Mouse (Mus musculus) hindbrain, embryonic 10.5 days (tissue): ENCODE results near the gene Prokr2. TPM values are rescaled to one million over a fixed set of nuclear protein-coding genes. Genes with fewer than 3 reads are reported as not detected.
"Not testable (repeated sequence)": the region's sequence is repeated elsewhere in the genome, so short reads cannot be mapped to it uniquely, and the experiment has no call there.

Experiments
- DNase-seq: peaks from one replicate; pipeline ENCODE4 v3.0.0-alpha.2; 2017; ENCODE audit warnings: low spot score
- H3K27ac ChIP-seq: fragments of 300-500 bp; sonication (generic); 2 replicates; pipeline ENCODE4 v1.5.1; 2016; ENCODE audit warnings: mild to moderate bottlenecking, moderate library complexity
- H3K27me3 ChIP-seq: fragments of 300-500 bp; sonication (generic); 2 replicates; pipeline ENCODE4 v1.6.1; 2016; ENCODE audit warnings: mild to moderate bottlenecking; ENCODE audit not compliant: poor library complexity, insufficient read depth, severe bottlenecking
- H3K36me3 ChIP-seq: fragments of 300-500 bp; sonication (generic); 2 replicates; pipeline ENCODE4 v1.6.1; 2016; ENCODE audit warnings: mild to moderate bottlenecking, moderate library complexity
- H3K4me1 ChIP-seq: fragments of 300-500 bp; sonication (generic); replicated peaks from 2 replicates; pipeline ENCODE4 v1.6.1; 2016; ENCODE audit warnings: mild to moderate bottlenecking
- H3K4me3 ChIP-seq: fragments of 300-500 bp; sonication (generic); 2 replicates; pipeline ENCODE4 v1.5.1; 2016; ENCODE audit warnings: mild to moderate bottlenecking, moderate library complexity
- H3K9me3 ChIP-seq: fragments of 300-500 bp; sonication (generic); 2 replicates; pipeline ENCODE4 v1.6.1; 2016; ENCODE audit warnings: mild to moderate bottlenecking, moderate library complexity
- WGBS: fragments of 180-500 bp; shearing (Covaris S2); methylation state at CpG from one replicate; pipeline ENCODE4 v1.1.7; 2016; 5-methylcytosine and 5-hydroxymethylcytosine counted together
- polyA plus RNA-seq: library from polyadenylated mRNA; unstranded; fragments of >200 nt; fragmentation: Nextera tagmentation; extraction: Ambion mirVana; gene quantifications from 2 replicates; pipeline ENCODE4 v1.2.1, GENCODE M21; 2016

Gene Prokr2
- polyA plus RNA-seq, 1 experiment from 2014 or later = 0.90 TPM

- no peaks in the 10 kb centered on the region for H3K4me1 ChIP-seq
- WGBS = 79% methylated on average over 1 of the region's 1 CpGs
Observed at GRCm38 (mm10) chr2:132317178-132317577, 68.1 kb downstream of the Prokr2 start.

GRCm38 (mm10) chr2:132316041-132316808 is 69.0 kb downstream of the Prokr2 start:
- 40% methylated on average over 8 of the region's 8 CpGs for WGBS
- no peak overlapping the region for H3K4me3 ChIP-seq

More at GRCm38 (mm10) chr2:132317178-132317577, 68.1 kb downstream of the Prokr2 start:
- Histone ChIP-seq H3K4me3 (no peak overlapping the region), H3K27me3 (no peaks in the 10 kb centered on the region), H3K9me3 (no peaks in the 10 kb centered on the region), H3K27ac (no peak overlapping the region), H3K36me3 (0 out of 2 replicates have a peak, but pooled peaks cover 2% of the 10 kb centered on the region)
- no peak for DNase-seq

DNA sequence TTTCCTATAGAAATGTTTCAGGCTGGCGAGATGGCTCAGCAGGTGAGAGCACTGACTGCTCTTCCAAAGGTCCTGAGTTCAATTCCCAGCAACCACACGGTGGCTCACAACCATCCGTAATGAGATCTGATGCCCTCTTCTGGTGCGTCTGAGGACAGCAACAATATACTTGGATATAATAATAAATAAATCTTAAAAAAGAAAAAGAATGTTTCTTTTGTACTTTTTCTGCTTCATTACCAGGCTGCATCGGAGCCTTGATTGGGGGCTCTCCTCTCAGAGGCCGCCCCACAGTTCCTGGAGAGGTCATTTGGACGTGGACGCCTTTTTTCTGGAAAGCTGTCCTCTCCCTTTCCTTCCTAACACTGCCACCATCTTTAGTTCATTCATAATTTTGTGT is 71.2 kb downstream of the Prokr2 start:
- 87% methylated on average over 8 of the region's 8 CpGs for WGBS
- not testable (repeated sequence) for H3K4me1 ChIP-seq, DNase-seq

More at GRCm38 (mm10) chr2:132316041-132316808, 69.0 kb downstream of the Prokr2 start:
- Histone ChIP-seq H3K27me3 (no peaks in the 10 kb centered on the region), H3K36me3 (0 out of 2 replicates have a peak, but pooled peaks cover 6% of the 10 kb centered on the region), H3K4me1 (no peaks in the 10 kb centered on the region), H3K27ac (no peak overlapping the region), H3K9me3 (no peaks in the 10 kb centered on the region)
- DNase-seq = peak; percentile 50

DNA sequence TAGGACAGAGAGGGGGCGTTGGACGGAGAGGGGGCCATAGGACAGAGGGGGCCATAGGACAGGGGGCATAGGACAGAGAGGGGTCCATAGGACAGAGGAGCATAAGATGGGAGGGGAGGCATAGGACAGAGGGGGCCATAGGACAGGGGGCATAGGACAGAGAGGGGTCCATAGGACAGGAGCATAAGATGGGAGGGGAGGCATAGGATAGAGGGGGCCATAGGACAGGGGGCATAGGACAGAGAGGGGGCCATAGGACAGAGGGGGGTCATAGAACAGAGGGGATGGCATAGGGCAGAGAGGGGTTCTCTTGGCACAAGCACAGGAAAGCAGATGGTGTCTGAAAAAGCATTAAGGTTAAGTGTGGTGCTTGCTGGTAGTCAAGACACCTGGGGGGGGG is 71.7 kb downstream of the Prokr2 start:
- H3K27me3 ChIP-seq = no peaks in the 10 kb centered on the region
- H3K4me3 ChIP-seq = no peak overlapping the region
- no peaks in the 10 kb centered on the region for H3K9me3 ChIP-seq
- DNase-seq = no peak
- 90% methylated on average over 2 of the region's 2 CpGs for WGBS
- H3K27ac ChIP-seq = no peak overlapping the region
- peaks cover 22% of the 10 kb centered on the region for H3K36me3 ChIP-seq
- H3K4me1 ChIP-seq = no peaks in the 10 kb centered on the region

More for the DNA sequence above, 71.2 kb downstream of the Prokr2 start:
- not testable (repeated sequence) for H3K27ac ChIP-seq, H3K4me3 ChIP-seq, H3K9me3 ChIP-seq, H3K27me3 ChIP-seq
- H3K36me3 ChIP-seq = peaks cover 17% of the 10 kb centered on the region; the same call in 1 of the 2 replicates

DNA sequence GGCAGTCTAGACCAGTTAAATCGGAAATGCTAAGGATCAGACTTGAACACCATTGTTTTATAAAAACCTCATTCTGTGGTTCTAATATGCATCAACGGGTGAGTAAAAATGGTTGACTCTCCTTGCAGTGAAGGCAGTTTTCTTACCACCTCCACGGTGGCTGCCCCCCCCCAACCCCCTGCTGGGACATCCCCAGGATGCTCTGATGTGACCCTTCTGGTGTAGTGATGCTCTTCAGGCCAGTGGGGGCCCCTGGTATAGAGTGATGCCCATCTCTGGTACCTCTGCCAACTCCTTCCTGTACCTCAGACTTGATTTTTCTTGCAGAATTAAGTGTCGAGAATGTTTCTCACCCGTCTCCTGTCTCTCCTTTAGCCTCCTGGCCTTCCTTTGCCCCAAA is 72.6 kb downstream of the Prokr2 start:
- H3K4me3 ChIP-seq = no peak overlapping the region
- no peaks in the 10 kb centered on the region for H3K4me1 ChIP-seq
- no peaks in the 10 kb centered on the region for H3K27me3 ChIP-seq
- no peaks in the 10 kb centered on the region for H3K9me3 ChIP-seq
- H3K27ac ChIP-seq = no peak overlapping the region
- 77% methylated on average over 5 of the region's 5 CpGs for WGBS
- H3K36me3 ChIP-seq = peaks cover 32% of the 10 kb centered on the region
- no peak for DNase-seq

GRCm38 (mm10) chr2:132309398-132309930 is 75.8 kb downstream of the Prokr2 start:
- DNase-seq = no peak
- no peak overlapping the region for H3K27ac ChIP-seq
- no peaks in the 10 kb centered on the region for H3K27me3 ChIP-seq
- H3K4me3 ChIP-seq = no peak overlapping the region
- 97% methylated on average over 6 of the region's 6 CpGs for WGBS
- H3K36me3 ChIP-seq = peaks cover 63% of the 10 kb centered on the region
- no peaks in the 10 kb centered on the region for H3K9me3 ChIP-seq
- no peaks in the 10 kb centered on the region; the same call in 1 of the 2 replicates for H3K4me1 ChIP-seq

GRCm38 (mm10) chr2:132308829-132309228 is 76.4 kb downstream of the Prokr2 start:
- peaks cover 70% of the 10 kb centered on the region for H3K36me3 ChIP-seq
- 95% methylated on average over 6 of the region's 6 CpGs for WGBS
- H3K9me3 ChIP-seq = no peaks in the 10 kb centered on the region
- no peak for DNase-seq
- H3K4me3 ChIP-seq = no peak overlapping the region
- no peaks in the 10 kb centered on the region; the same call in 1 of the 2 replicates for H3K4me1 ChIP-seq
- no peak overlapping the region for H3K27ac ChIP-seq
- no peaks in the 10 kb centered on the region for H3K27me3 ChIP-seq

DNA sequence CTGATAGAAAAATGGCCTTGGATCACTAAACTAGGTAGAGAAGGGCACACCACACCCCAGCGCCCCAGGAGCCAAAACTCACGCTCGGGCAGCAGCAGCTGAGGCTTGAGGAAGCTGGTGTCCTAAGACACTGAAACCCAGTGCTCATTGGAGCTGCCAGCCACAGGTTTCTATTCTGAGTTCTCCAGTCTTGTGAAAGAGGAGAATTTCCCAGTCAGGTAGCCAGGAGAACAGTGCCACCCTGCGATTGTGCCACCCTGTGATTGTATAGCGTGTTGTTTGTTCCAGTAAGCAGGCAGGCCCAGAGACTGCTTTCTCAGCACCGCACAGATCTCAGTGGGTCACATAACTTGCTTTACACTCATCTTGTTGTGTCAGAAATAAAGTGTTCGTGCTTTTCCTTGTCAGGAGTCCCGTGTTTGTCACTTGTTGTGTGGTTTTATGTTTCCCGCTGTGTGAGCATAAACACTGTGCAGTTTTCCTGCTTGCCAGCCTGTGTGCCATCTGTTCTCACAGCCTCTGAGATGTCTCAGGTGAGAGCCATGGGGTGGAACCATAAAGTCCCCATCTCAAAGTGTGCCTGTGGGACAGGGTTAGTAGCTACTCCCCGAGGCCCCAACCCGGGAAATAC is 77.9 kb downstream of the Prokr2 start:
- no peak for DNase-seq
- 94% methylated on average over 11 of the region's 11 CpGs for WGBS
- H3K36me3 ChIP-seq = peaks cover 81% of the 10 kb centered on the region
- no peaks in the 10 kb centered on the region for H3K9me3 ChIP-seq
- H3K27me3 ChIP-seq = no peaks in the 10 kb centered on the region
- no peak overlapping the region for H3K4me3 ChIP-seq
- no peaks in the 10 kb centered on the region; the same call in 1 of the 2 replicates for H3K4me1 ChIP-seq
- no peak overlapping the region for H3K27ac ChIP-seq

DNA sequence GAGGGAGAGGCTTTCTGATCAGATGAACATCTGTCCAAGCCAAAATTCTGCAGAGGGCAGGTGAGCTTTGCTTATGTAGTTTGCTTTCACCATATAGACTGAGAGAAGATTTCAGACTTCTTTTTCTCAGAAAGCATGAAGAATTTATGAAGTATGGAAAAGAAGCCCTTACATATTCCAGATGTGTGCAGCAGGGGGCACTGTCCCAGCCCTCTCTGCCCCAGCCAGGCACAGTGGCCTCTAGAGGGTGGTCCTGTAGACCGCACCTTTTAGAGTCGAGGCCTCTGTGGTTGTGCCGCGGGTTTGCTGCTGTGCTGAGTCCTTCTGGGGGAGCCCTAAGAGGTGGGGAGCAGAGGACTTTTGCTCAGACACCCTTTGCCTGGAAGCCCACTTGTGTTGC is 79.3 kb downstream of the Prokr2 start:
- peaks cover 91% of the 10 kb centered on the region for H3K36me3 ChIP-seq
- H3K27me3 ChIP-seq = no peaks in the 10 kb centered on the region
- H3K27ac ChIP-seq = no peak overlapping the region
- no peaks in the 10 kb centered on the region; the same call in 1 of the 2 replicates for H3K4me1 ChIP-seq
- no peaks in the 10 kb centered on the region for H3K9me3 ChIP-seq
- DNase-seq = peak; percentile 17
- no peak overlapping the region for H3K4me3 ChIP-seq
- 58% methylated on average over 4 of the region's 4 CpGs for WGBS

DNA sequence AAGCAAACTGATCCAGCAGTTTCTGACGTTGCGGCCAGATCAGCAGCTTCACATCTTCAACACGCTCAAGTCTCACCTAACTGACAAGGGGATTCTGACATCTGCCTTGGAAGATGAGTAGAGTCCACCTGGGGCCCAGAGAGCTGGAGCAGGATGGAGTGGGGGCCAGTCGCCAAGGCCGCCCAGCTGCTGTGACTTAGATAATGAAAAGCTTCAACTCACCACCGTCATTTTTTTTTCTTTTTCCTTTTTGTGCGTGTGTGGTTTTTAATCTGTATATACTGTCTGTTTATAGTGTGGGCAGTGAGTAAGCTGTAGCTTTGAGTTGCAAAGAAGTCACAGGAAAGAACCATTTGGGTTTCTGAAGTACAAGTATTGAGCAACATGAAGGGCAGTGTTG is 80.1 kb downstream of the Prokr2 start:
- H3K4me1 ChIP-seq = no peaks in the 10 kb centered on the region; the same call in 1 of the 2 replicates
- WGBS = 91% methylated on average over 7 of the region's 7 CpGs
- no peak for DNase-seq
- H3K9me3 ChIP-seq = no peaks in the 10 kb centered on the region
- peaks cover 96% of the 10 kb centered on the region for H3K36me3 ChIP-seq
- H3K4me3 ChIP-seq = no peak overlapping the region
- no peaks in the 10 kb centered on the region for H3K27me3 ChIP-seq
- no peak overlapping the region for H3K27ac ChIP-seq

GRCm38 (mm10) chr2:132301436-132301835 is 83.8 kb downstream of the Prokr2 start:
- 91% methylated on average over 4 of the region's 4 CpGs for WGBS
- Histone ChIP-seq H3K27ac (no peak overlapping the region), H3K4me1 (no peaks in the 10 kb centered on the region; the same call in 1 of the 2 replicates), H3K27me3 (no peaks in the 10 kb centered on the region), H3K36me3 (peaks cover 97% of the 10 kb centered on the region), H3K9me3 (no peaks in the 10 kb centered on the region), H3K4me3 (no peak overlapping the region)
- no peak for DNase-seq

DNA sequence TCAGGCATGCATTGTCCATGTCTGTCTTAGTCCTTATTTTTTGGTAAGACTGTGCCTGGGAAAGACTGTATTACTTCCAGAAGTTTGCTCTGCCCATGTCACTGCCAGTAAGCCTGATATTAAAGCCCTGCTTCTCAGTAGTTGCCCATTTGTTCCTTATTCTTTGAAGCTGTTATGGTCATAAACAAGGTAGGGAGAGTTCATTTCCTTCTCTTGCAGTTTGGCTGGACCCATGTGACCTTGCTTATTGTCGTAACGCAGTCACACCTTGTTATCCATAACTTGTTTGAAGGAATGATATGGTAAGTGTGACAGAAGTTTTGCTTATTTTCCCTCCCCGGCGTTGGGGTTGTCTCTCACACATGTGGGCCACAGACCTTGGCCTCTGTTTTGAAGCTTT is 87.0 kb downstream of the Prokr2 start:
- no peak overlapping the region for H3K4me3 ChIP-seq
- H3K27ac ChIP-seq = no peak overlapping the region
- H3K4me1 ChIP-seq = no peaks in the 10 kb centered on the region
- peaks cover 96% of the 10 kb centered on the region for H3K36me3 ChIP-seq
- WGBS = 98% methylated on average over 4 of the region's 4 CpGs
- H3K9me3 ChIP-seq = no peaks in the 10 kb centered on the region
- DNase-seq = no peak
- no peaks in the 10 kb centered on the region for H3K27me3 ChIP-seq
